Mouse (Mus musculus): Measurements from ENCODE around the gene Efna2. TPM values are rescaled to one million over a fixed set of nuclear protein-coding genes. Genes with fewer than 3 reads are reported as not detected.

The Efna2 gene
- polyA plus RNA-seq, 1 experiment from 2014 or later, result 10.5 TPM

DNA sequence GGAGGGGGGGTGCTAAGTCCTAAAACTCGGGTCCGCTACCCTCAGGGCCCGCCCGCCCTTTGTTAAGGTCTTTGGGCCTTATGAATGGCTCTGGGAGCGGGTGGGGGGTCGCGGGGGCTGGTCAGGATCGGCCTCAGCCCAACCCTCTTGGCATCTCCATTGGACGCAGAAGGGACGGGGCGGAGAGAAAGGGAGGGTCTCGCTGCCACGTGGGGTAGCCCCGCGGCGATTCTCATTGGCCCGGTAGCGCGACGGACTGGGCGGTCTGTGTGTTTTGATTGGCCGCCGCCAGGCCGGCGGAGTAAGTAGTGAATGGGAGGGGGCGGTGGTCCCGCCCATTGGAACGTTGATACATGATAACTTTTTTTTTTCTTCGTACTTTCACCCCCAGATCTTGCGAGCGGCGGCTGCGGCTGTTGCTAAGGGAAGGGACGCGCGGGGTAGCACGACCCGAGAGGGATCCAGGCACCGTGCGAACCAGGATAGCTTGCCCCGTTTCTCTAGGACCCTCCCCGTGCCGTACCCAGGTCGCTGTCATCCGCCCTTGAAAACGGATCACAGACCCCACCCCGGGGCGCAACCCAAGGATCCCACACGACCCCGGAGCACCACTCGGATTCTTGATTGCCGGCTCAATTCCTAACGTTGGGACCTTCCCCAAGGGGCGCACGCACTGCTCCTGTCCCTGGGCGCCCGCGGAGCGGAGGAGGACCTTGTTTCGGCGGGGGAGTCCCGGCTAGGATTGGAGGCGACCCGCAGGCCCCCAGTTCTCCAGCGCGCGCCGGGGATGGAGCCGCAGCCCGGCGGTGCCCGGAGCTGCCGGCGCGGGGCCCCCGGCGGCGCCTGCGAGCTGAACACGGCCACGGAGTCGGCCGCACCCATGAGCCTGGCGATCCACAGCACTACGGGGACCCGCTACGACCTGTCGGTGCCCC, 29.7 kb upstream of the Efna2 start:
- Histone ChIP-seq H3K9me3 (replicated peaks; ENCODE audit: low read length) (no peaks in the 10 kb centered on the region), H3K4me2 (ENCODE audit: low read length) (peak overlapping the region; percentile 69), H3K4me3 (replicated peaks; ENCODE audit: low read depth, low read length) (peak overlapping the region; percentile 99), H3K27me3 (ENCODE audit: insufficient read depth, low read length) (no peaks in the 10 kb centered on the region), H3K27ac (peak overlapping the region; percentile 100), H3K36me3 (ENCODE audit: insufficient read depth, low read length) (peaks cover 38% of the 10 kb centered on the region), H3K9ac (ENCODE audit: low read depth, low read length) (peak overlapping the region; percentile 98), H3K4me1 (replicated peaks; ENCODE audit: insufficient read depth, low read length) (peaks cover 39% of the 10 kb centered on the region; the same call in 1 of the 2 replicates)
- no peak for TF ChIP-seq CTCF (IDR thresholded peaks at IDR 0.05; ENCODE audit: low read depth)
- DNase-seq (ENCODE audit: low spot score) (peak; percentile 99), ATAC-seq (replicated peaks; ENCODE audit: low FRiP score, low read depth) (peak; percentile 70)
- 1% methylated on average over 78 of the region's 88 CpGs for WGBS

DNA sequence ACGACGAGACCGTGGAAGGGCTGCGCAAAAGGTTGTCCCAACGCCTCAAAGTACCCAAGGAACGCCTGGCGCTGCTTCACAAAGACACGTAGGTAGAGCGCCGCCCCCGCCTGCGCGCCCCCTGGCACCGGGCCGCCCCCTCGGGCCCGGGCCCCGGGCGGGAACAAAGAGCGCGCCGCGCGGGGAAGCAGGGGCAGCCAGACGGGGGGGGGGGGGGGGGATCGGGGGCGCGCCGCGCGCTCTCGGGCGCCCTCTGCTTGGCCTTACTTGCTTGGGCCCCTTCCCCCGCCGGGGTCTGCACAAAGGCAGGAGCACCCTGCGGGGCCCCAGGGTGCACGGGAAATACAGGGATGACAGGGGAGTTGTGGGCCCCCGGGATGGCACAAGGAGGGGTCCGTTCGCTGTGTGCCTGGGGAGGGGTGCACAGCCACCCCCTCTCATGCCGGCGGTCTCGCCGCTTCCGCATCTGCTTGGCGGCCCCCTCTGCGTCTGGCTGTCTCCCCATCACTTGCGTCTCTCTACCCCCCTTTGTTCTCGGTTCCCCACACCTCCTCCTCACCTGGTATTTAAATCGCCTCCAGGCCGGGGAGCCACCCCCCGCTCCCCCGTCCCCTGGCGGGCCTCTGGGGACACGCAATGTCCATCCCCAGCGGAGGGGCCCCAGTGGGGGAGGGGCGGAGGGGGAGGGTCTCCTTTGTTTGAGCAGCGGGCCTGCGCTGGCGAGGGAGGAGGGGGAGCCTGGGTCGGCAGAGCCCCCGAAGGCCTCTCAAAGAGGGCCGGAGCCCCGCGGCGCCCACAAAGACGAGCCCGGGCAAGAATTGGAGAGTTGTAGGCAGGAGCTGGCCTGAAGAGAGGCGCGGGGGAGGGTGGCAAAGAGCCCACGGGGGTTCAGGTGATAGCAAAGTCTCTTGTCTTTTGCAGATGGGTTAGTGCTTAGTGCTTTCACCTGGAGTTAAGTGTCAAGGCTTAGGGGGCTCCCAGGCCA, 28.8 kb upstream of the Efna2 start:
- peaks cover 48% of the 10 kb centered on the region for H3K4me1 ChIP-seq (replicated peaks; ENCODE audit: insufficient read depth, low read length)
- 1% methylated on average over 55 of the region's 71 CpGs for WGBS
- ATAC-seq (replicated peaks; ENCODE audit: low FRiP score, low read depth), result no peak

DNA sequence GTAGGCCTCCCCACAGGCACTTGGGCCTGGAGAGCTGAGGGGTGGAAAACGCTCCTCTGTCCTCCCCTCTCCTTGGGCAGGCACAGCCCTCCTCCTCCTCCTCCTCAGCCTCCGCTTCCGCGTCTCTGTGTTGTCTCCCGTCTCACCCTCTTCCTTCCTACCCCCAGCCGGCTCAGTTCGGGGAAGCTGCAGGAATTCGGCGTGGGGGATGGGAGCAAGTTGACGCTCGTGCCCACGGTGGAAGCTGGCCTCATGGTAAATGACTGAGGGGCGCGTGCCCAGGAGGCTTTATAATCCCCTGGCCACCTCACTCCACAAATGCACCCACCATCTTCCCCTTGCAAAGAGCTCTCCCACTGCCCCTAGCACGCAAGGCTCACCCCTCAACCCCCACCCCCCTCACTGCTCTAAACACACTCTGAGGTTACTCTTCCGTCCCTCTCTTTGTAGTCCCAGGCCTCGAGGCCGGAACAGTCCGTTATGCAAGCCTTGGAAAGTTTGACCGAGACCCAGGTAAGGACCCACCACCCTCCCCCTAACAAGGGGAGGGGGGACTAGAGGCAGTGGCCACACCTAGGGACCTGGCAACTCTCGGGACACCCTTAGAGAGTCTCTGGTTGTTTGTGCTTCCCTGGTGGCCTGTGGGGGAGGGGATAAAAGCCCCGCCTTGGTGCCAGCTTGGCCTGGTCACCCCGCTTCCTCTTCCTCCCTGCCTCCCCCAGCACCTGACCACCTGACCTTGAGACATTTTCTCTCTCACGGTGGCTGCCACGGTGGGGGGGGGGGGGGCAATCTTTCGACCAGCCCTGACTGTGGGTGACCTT, 27.9 kb upstream of the Efna2 start:
- H3K27ac ChIP-seq, result peak overlapping the region; percentile 100
- no peak for TF ChIP-seq CTCF (IDR thresholded peaks at IDR 0.05; ENCODE audit: low read depth)
- peaks cover 56% of the 10 kb centered on the region for H3K4me1 ChIP-seq (replicated peaks; ENCODE audit: insufficient read depth, low read length)
- peak overlapping the region; percentile 98 for H3K9ac ChIP-seq (ENCODE audit: low read depth, low read length)
- peak; percentile 83 for DNase-seq (ENCODE audit: low spot score)
- H3K27me3 ChIP-seq (ENCODE audit: insufficient read depth, low read length), result no peaks in the 10 kb centered on the region
- H3K4me3 ChIP-seq (replicated peaks; ENCODE audit: low read depth, low read length), result peak overlapping the region; percentile 99
- no peaks in the 10 kb centered on the region for H3K9me3 ChIP-seq (replicated peaks; ENCODE audit: low read length)
- 0% methylated on average over 26 of the region's 26 CpGs for WGBS
- no peak for ATAC-seq (replicated peaks; ENCODE audit: low FRiP score, low read depth)
- H3K36me3 ChIP-seq (ENCODE audit: insufficient read depth, low read length), result peaks cover 43% of the 10 kb centered on the region
- H3K4me2 ChIP-seq (ENCODE audit: low read length), result peak overlapping the region; percentile 69

More for the DNA sequence above, 28.8 kb upstream of the Efna2 start:
- Histone ChIP-seq H3K36me3 (ENCODE audit: insufficient read depth, low read length) (peaks cover 39% of the 10 kb centered on the region), H3K4me2 (ENCODE audit: low read length) (peak overlapping the region; percentile 69), H3K9ac (ENCODE audit: low read depth, low read length) (peak overlapping the region; percentile 98), H3K9me3 (replicated peaks; ENCODE audit: low read length) (no peaks in the 10 kb centered on the region), H3K27ac (peak overlapping the region; percentile 100), H3K27me3 (ENCODE audit: insufficient read depth, low read length) (no peaks in the 10 kb centered on the region), H3K4me3 (replicated peaks; ENCODE audit: low read depth, low read length) (peak overlapping the region; percentile 99)
- peak; percentile 66 for DNase-seq (ENCODE audit: low spot score)
- no peak for TF ChIP-seq CTCF (IDR thresholded peaks at IDR 0.05; ENCODE audit: low read depth)

DNA sequence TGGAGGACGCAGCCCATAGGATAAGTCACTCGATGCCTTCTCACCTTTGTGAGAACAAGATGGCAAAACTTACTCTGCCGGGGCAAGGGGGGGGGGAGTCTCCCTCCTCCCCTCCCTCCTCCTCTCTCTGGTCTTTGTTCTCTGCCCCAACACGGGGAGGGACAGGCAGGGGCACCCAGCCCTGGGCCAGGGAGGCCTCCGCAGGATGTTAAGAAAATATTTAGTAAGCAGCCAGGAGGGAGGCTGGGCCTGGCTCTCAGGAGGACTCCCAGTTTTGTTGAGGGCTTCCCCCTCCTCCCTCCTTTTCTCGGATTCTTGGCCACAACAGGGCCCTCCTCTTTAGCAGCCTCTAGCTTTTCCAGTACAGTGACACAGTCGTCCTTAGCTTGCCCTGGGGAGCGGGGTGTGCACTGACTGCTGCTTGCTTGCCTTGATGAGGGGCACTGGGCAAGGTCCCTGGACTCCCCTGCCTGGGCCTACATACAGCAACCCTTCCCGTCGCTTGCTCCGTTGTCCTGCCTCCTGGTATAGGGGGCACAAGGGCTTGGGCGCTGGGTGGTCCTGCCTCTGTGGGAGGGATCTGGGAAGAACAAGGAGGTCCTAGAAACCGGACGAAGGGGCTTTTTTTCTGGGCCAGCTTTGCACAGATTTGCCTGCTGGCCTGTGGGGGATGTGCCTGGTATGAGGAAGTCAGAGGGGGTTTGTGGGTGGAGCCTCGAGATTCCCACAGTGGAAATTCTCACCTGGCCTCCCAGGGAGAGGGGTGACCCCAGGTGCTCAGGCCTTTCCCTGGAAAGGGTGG, 27.0 kb upstream of the Efna2 start:
- H3K27ac ChIP-seq, result peak overlapping the region; percentile 100
- no peaks in the 10 kb centered on the region for H3K27me3 ChIP-seq (ENCODE audit: insufficient read depth, low read length)
- 2% methylated on average over 15 of the region's 15 CpGs for WGBS
- H3K4me1 ChIP-seq (replicated peaks; ENCODE audit: insufficient read depth, low read length), result peaks cover 57% of the 10 kb centered on the region
- H3K9me3 ChIP-seq (replicated peaks; ENCODE audit: low read length), result no peaks in the 10 kb centered on the region
- TF ChIP-seq CTCF (IDR thresholded peaks at IDR 0.05; ENCODE audit: low read depth), result no peak
- peaks cover 46% of the 10 kb centered on the region for H3K36me3 ChIP-seq (ENCODE audit: insufficient read depth, low read length)
- ATAC-seq (replicated peaks; ENCODE audit: low FRiP score, low read depth) (peak; percentile 5; the same call in 1 of the 2 replicates), DNase-seq (ENCODE audit: low spot score) (peak; percentile 91)
- H3K4me2 ChIP-seq (ENCODE audit: low read length), result peak overlapping the region; percentile 69
- peak overlapping the region; percentile 98 for H3K9ac ChIP-seq (ENCODE audit: low read depth, low read length)
- peak overlapping the region; percentile 99 for H3K4me3 ChIP-seq (replicated peaks; ENCODE audit: low read depth, low read length)

DNA sequence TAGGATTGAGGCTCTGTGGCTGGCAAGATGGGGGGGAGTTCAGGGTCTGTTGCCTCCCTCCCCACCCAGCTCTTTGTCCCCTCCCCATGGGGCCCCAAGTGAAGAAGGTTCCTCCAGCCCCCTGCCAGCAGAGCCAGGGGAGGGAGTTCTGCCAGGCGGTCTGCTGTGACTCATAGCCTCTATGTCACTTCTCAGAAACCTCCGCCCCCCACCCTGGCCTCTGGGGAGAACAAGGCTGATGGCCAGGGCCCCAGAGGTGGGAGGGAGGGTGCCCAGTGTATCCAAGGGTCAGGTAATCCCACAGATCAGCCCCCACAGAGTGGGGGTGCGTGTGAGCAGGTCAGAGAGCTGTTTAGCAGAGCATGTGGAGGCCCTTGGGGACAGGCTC, 26.4 kb upstream of the Efna2 start:
- Histone ChIP-seq H3K27me3 (ENCODE audit: insufficient read depth, low read length) (no peaks in the 10 kb centered on the region), H3K27ac (peak overlapping the region; percentile 100), H3K4me3 (replicated peaks; ENCODE audit: low read depth, low read length) (peak overlapping the region; percentile 99), H3K9me3 (replicated peaks; ENCODE audit: low read length) (no peaks in the 10 kb centered on the region), H3K4me2 (ENCODE audit: low read length) (peak overlapping the region; percentile 69), H3K9ac (ENCODE audit: low read depth, low read length) (peak overlapping the region; percentile 98), H3K4me1 (replicated peaks; ENCODE audit: insufficient read depth, low read length) (peaks cover 56% of the 10 kb centered on the region), H3K36me3 (ENCODE audit: insufficient read depth, low read length) (peaks cover 46% of the 10 kb centered on the region)
- ATAC-seq (replicated peaks; ENCODE audit: low FRiP score, low read depth), result 0 out of 2 replicates have a peak, but pooled peaks have one; percentile 0
- 11% methylated on average over 3 of the region's 3 CpGs for WGBS
- peak; percentile 67 for DNase-seq (ENCODE audit: low spot score)
- no peak for TF ChIP-seq CTCF (IDR thresholded peaks at IDR 0.05; ENCODE audit: low read depth)
